Mouse (Mus musculus): ENCODE measurements around the gene Gfod1.
A peak's percentile ranks its signal among the peaks of the same experiment; 100 is the strongest.

Gene Gfod1

DNA sequence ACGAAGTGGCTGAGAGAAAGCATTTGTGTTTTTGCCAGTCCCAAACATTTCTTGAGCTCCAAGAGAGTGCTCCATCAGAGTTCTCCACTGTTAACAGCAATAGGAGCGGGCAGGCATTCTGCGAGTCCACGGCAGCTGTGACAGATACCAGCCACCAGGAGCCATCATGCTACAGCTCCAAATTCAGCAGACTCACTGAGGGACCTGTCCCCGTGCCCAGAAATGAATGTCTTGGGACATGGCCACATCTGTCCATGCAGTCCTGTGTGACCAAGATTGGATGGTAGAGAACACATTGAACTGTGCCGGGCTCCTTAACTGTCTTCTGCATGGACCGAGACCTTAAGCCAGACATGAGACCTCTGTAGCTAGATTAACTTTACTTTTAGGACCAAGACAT, 100.7 kb downstream of the Gfod1 start:
- DNase-seq (ENCODE audit: low read depth, low spot score): no peak

DNA sequence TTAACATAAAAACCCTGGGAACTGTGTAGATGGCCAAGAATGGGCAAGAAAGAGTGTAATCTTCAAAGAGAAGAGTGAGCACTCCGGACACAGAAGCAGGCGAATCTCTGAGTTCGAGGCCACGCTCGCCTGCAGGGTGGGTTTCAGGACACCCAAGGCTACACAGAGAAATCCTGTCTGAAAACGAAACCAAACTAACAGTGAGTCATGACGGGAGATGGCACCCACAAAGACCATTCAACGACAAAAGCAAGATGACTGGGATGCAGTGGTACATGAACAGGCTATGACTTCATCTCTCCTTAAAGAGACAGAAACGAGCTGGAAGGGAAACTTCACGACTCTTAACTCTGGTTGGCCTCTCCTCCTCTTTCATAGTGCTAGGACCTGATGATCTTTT, 101.6 kb downstream of the Gfod1 start:
- no peak for DNase-seq (ENCODE audit: low read depth, low spot score)

DNA sequence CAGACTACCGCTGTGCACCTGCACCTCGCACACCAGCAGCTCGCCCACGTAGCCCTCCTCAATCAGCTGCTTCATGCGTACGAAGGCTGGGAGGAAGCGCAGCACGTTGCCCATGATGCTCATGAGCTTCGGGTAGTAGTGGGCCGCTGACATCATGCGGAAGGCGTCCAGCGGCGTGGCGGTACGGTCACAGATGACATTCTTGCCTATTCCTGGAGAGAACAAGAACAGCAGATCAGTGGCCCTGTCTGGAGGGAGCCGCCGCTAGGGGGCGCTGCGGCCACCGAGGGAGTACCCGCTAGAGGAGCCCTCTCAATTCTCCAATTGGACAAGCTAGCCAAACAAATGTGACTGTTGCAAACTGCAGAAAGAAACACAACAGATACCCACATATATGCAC, 102.9 kb downstream of the Gfod1 start:
- peak; percentile 64 for DNase-seq (ENCODE audit: low read depth, low spot score)

DNA sequence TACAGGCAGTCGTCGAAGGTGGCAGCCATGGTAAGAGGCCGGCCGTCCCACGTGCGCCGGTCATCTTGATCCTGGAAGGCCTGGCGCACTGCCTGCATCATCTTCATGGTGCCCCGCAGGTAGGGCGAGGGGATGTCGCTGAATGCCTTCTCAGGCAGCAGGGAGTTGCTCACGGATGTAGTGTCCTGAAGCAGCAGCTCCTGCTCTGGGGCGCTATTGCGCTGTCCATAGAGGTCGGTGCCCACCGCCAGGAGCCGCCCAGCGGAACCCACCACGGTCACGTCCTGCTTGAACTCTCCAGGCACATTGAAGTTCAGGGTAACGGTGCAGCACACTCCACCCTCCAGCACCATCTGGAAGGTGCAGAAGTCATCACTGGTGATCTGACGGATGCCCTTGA, 103.5 kb downstream of the Gfod1 start:
- DNase-seq (ENCODE audit: low read depth, low spot score): no peak

DNA sequence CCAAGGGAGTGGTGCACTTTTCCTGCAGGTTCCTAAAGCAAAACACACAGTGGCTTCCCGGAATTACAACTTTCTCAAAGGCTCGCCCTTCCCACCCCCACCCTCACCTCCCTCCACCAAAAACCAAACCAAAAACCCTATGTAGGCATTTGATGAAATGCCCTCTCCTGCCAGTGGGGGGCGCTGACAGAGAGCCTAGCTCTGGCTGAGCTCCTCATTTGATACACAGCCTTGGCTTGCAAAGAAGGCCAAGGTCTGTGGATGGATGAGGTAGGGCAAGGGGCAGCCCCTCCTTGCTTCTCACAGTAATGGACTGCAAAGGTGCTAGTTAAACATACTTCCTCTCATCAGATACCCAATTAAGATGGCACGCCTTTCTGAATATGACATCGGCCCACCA, 104.2 kb downstream of the Gfod1 start:
- no peak for DNase-seq (ENCODE audit: low read depth, low spot score)

DNA sequence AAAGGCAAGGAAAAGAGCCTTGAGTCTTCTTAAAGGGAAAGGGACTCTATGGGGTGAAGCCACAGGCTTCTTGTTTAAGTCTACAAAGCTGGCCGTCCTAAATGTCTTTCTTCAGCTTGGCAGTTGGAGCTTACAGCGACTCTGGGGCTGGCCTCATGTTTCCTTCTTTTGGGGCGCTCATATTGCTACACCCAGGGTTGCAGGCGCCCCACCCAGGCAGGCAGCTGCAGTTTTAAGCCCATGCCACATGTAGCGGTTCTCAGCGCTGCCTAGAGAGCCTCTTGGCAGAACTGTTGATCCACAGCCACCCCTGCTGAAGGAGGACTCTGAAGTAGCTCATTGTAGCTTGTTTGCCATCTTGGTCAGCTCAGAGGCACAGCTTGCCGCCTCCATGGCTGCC, 104.7 kb downstream of the Gfod1 start:
- DNase-seq (ENCODE audit: low read depth, low spot score): no peak

DNA sequence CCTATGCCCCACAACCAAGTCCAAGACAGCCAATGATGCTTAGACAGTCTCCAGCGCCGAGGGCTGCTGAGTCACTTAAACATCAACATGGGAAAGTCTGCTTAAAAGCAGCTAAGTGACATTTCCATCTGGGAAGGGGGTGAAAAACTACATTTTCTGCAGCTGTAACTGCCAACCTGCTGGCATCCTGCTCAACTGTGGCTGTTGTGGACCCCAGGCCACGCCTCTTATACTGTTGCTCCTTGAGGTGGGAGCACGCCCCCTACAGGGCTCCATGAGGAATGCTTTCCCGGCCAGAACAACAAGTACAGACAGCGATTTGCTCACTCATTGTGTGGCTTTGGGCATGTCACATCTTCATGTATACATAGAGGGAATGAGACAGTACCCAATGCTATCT, 106.8 kb downstream of the Gfod1 start:
- no peak for DNase-seq (ENCODE audit: low read depth, low spot score)

DNA sequence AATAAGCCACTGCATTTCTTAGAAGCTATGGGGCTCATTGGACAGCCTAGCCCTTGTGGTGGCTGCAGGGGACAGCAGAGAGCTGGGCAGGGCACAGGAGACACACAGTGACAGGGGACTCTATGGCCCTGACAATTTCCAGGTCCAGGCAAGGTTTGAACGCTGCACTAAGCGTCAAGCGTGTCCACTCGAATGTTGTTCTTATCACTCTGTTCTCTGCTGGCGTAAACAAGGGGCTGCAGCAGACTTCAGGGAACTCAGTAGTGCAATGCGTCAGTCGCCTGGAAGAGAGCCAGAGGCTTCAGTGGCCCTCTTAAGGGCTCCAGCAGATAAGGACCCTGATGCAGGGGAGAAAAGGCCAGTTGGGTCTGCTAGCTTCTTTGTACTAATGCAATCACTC, 108.0 kb downstream of the Gfod1 start:
- DNase-seq (ENCODE audit: low read depth, low spot score): no peak

DNA sequence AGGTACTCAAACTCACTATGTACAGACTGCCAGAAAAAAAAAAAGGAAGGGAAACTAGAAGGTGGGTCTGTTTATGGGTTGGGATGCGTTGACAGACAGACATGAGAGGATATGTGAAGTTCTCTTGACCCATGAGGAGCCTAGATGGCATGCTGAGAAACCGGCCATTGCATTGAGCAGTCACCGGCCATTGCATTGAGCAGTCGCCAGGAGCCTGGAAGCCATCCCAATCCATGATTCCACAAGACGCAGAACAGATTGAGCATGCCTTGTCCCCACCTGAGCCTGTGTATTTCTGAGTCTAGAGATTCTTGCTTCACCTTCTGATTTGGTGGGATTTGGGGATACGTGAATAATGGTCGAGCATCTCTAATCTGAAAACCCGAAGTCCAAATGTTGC, 110.0 kb downstream of the Gfod1 start:
- no peak for DNase-seq (ENCODE audit: low read depth, low spot score)

DNA sequence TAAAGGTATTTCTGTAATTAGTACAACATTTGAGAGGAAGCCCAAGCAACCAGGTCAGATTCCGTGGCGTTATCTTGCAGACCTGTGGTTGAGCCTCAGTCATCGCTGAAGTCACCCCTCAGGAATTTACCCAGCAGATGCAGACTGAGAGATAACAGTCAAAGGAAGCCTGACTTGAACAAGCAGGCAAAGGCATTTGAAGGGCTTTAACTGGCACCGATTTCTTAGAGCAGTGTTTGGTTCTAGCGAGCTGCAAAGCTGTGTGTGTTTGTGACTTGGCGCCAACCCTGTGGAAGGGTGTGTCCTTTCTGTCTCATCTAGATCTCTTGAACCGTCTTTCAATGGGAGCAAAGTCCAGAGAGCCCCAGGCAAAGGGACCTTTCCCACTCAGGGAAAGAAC, 110.7 kb downstream of the Gfod1 start:
- peak; percentile 19 for DNase-seq (ENCODE audit: low read depth, low spot score)

DNA sequence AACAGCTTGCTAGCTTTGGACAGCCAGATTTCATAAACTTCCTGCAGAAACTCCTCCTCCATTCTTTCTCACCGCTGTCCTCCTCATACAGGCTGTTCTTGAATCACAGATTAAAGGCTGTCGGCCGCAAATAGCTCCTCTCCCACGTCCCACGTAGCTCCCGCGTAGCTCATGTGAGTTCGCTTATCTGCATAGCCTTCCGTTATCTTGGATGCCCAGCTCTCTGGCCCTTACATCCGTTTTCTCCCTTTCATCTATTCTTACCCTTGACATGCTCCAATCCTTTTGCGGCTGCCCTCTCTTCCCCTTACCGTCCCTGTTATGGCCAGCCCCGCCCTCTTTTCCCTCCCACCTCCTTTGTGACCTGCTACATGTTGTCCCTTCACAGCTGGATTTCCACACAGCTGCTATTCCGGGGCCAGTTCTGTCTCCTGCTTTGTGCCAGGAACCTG, 112.2 kb downstream of the Gfod1 start:
- peak; percentile 37 for DNase-seq (ENCODE audit: low read depth, low spot score)

DNA sequence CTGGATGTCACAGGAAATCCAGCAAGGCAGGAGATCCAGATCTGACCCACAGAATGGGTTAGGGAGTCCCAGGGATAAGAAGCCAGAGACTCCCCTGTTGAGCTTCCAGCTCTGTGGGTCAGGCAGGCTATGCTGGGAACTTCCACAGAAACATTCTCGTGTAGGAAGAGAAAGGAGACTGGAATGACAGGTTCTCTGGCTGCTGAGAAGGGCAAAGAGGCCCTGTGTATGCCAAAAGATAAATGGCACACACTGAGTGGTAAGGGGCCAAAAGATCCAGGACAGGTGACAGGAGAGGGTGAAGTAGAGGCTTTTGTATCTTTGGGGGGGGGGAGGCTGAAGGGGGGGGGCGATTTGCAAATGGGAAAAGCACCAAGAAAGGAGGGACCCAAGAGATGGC, 112.7 kb downstream of the Gfod1 start:
- no peak for DNase-seq (ENCODE audit: low read depth, low spot score)

DNA sequence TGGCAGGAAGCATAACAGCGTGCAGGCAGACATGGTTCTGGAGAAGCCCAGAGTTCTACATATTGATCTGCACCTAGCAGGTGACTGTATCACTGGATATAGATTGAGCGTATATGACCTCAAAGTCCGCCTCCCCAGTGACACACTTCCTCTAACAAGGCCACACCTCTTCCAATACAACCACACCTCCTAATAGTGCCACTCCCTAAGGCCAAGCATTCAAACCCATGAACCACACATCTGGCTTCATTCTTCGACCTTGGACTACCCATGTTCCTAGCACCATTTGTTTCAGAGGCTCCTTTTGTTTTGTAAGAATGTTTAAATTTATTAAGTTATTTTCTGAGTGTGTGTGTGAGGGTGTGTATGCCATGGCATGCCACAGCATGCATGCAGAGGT, 116.2 kb downstream of the Gfod1 start:
- no peak for DNase-seq (ENCODE audit: low read depth, low spot score)

DNA sequence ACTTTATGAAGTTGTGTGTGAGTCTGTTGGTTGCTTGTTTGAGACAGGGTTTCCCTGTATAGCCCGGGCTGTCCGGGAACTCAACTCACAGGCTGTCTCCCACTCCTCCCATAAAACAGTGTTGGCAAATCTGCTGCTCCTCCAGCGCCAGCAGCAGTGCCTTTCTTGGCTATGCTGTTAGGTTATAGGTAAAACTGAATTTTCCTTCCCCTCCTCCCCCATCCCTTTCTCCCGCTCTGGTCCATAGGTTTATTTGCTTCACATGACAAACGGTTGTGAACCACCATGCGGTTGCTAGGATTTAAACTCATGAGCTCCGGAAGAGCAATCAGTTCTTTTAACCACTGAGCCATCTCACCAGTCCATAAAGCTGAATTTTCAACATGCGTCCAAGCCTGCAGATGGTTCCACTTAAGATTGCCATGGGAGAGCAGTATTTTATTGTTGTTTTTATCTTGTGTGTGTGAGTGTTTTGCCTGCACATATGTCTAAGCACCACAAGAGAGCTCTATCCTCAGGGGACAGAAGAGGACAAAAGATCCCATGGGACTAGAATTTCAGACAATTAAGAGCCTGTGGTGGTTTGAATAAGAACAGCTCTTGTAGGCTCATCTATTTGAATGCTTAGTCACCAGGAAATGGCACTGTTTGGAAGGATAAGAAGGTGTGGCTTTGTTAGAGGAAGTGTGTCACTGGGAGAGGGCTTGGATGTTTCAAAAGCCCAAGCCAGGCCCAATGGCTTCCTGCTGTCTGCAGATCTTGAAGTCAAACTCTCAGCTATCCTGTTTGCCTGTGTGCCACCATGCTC, 120.5 kb downstream of the Gfod1 start:
- DNase-seq (ENCODE audit: low read depth, low spot score): peak; percentile 23

DNA sequence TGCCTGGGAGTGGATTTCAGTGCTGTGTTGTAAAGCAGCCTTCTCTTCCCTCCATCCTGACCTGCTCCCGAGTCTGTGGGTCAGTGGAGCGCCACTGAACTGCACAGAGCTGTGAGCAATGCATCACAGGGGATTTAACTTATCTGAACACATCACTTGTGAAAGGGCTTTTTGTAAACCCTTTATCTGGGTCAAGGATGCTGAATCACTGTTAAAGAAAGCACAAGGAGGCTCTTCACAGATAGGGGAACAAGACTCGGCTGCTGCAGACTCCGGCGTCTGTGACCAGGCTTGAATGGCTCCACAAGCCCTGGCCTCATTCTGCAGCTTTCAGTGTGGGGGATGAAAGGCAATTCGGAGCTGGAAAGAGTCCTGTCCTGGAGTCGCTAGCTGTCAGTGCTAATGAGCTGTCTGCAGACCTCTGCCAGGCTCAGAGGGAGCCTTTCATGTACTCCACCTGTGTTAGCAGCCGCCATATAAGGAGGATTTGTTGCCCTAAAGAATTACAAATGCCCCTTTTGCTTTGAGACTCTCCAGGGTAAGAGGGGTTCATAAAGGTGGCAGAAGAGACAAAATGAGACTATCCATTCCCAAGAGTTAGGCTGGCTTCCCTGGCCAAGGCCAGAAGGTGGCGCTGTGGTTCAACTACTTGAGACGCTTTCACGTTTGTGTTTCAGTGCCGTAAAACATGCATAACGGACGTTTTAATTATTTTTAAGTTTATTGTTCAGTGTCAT, 121.3 kb downstream of the Gfod1 start:
- DNase-seq (ENCODE audit: low read depth, low spot score): peak; percentile 87

DNA sequence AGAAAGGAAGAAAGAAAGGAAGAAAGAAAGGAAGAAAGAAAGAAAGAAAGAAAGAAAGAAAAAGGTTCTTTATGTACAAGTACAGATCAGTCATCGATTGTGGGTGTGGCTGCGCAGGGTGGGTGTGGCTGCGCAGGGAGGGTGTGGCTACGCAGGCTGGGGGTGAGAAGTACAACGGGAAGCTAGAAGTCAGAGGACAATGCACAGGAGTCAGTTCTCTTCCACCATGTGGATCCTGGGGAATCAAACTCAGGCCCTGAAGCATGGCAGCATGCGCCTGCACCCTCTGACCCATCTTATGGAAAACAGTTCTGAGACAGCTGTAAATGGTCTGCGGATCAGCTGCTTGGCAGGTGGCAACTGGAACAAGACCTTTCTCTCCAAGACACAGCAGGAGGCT, 122.9 kb downstream of the Gfod1 start:
- no peak for DNase-seq (ENCODE audit: low read depth, low spot score)

DNA sequence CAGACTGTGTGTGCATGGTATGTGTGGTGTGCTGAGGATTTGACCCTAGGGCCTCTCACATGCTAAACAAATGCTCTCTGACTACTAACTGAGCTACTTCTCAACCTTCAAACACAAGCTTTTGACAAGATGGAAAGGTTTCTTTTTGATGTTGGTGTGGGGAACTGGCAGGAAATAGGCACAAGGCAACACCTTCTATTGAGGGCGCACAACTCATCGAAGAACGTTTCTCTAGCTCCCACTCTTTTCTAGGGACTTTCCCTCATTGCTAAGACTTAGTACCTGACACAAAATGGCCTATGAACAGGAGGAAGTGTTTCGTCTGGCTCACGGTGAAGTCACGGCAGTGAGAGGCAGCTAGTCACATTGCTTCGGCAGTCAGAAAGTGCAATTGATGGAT, 126.7 kb downstream of the Gfod1 start:
- no peak for DNase-seq (ENCODE audit: low read depth, low spot score)

DNA sequence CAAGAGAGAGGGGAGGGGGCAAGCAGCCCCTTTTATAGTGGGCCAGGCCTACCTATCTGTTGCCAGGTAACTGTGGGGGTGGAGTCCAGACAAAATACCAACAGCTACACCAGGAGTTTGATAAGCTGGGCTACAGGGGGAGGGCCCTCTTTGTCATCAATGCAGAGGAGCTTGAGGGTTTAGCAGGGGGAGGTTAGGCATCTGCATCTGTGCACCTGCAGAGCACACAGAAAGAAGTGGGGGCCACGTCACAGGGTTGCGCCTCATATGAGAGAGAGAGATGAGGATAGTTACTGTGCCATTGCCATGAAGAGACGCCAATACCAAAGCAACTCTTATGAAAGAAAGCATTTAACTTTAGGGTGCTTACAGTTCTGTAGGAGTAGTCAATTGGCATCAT, 127.3 kb downstream of the Gfod1 start:
- no peak for DNase-seq (ENCODE audit: low read depth, low spot score)

DNA sequence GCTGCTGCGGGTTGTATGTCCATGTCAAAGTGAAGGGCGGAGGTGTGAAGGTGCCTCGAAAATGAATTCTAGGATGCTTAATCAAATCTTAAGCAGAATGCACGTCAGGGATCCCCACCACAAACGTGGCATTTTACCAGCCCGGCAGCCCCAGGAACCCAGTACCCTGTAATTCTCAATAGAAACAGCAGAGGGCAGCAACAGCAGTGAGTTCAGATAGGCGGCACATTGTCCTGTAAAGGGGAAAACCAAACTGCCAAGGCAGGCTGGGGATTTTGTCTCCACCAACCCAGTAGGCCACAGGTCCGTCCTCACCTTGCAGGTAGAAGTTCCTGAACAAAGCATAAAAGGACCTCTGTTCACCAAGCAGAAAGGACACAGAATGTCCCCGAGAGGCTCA, 130.7 kb downstream of the Gfod1 start:
- peak; percentile 78 for DNase-seq (ENCODE audit: low read depth, low spot score)

DNA sequence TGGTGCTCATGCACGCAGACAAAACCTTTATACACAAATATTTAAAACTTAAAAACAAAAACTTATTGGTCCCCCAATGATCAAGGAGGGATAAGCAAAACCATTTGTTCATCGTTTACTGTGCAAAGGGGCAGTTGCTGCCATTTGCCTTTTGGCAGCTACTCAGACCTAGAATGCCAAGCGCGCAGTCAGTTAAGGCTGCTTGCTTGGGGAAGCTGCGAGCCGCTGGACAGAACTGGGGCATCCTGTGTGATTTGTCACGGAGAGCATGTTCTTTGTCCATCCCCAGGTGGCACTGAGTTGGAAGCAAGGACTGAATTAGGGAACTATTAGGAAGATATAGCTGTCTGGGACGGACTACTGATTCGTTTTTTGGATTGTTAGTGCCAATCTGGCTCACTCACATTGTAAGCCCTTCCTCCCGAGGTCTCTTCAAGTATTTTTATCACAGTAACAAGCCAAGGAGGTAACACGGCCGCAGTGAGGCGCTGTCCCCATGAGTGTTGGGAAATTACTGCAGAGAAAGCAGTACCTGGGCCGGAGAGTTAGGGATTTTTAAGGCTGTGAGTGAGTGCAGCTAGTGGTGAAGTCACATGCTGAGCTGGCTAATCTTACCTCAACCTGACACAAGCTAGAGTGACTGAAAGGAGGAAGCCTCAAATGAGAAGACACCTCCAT, 131.8 kb downstream of the Gfod1 start:
- DNase-seq (ENCODE audit: low read depth, low spot score): peak; percentile 24

DNA sequence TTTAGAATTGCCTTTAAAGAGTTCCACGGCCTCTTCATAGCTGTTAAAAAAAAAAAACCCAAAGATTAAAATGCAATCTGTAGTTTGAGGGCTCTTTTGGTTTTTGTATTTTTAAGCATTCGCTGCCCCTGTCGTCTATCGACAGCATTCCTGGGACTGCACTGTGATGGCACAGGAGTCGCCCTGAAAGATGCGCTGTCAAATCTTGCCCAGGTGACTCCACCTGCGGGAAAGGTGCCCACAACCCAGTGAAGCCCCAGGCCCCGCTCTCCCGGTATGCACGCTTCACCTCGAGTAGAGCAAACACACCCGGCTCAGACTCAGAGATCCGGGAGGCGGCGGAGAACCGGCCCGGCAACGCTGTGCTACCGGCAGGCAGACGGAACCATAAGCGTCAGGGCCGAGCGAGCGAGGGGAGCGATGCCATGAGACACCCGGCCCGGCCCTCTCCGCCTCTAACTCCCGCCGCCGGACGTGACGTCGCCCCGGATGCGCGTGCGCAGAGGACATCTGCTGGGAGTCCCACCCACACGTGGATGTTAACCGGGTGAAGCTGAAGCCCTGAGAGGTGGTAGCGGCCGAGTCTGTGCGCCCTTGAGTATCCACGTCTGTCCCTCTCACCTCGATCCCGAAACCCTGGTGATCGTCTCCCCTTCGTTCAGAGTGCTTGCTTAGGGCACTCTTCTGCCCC, 132.8 kb downstream of the Gfod1 start, which contains the start of gene Tbc1d7:
TSS of gene Tbc1d7 (minus strand) at position 482 of the 691 bp plus-strand sequence.
- peak; percentile 97 for DNase-seq (ENCODE audit: low read depth, low spot score)

DNA sequence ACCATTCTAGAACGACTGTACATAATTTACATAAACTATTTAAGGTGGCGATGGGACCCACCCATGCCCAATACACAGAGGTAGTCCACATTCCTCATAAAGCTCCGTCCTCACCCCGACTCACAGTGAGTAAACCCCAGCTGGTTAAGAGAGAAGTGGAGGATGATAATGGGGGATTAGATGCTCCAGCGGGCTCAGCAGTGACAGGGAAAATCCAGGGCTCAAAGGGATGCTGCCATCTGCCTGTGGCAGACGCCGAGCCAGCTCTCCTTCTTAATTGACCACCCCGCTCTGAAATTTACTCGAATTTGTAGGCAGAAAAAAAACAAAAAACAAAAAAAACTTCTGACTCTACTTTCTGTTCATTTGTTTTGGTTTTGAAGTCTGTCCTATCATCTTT, 136.3 kb downstream of the Gfod1 start:
- no peak for DNase-seq (ENCODE audit: low read depth, low spot score)
